Mouse (Mus musculus) midbrain, embryonic 10.5 days (tissue): ENCODE measurements around the gene Olfr726. TPM values are rescaled to one million over a fixed set of nuclear protein-coding genes. Genes with fewer than 3 reads are reported as not detected.

Experiments
- DNase-seq: peaks from one replicate; pipeline ENCODE4 v3.0.0-alpha.2; 2017; ENCODE audit warnings: low spot score
- H3K27ac ChIP-seq: fragments of 300-500 bp; sonication (generic); replicated peaks from 2 replicates; pipeline ENCODE4 v1.5.1; 2016; ENCODE audit warnings: mild to moderate bottlenecking
- H3K27me3 ChIP-seq: fragments of 300-500 bp; sonication (generic); 2 replicates; pipeline ENCODE4 v1.6.1; 2016; ENCODE audit warnings: low read depth, mild to moderate bottlenecking; ENCODE audit not compliant: poor library complexity, severe bottlenecking
- H3K36me3 ChIP-seq: fragments of 300-500 bp; sonication (generic); 2 replicates; pipeline ENCODE4 v1.6.1; 2016; ENCODE audit warnings: mild to moderate bottlenecking, moderate library complexity
- H3K4me1 ChIP-seq: fragments of 300-500 bp; sonication (generic); 2 replicates; pipeline ENCODE4 v1.6.1; 2016
- H3K4me3 ChIP-seq: fragments of 300-500 bp; sonication (generic); 2 replicates; pipeline ENCODE4 v1.5.1; 2016; ENCODE audit warnings: mild to moderate bottlenecking, moderate library complexity
- H3K9me3 ChIP-seq: fragments of 300-500 bp; sonication (generic); replicated peaks from 2 replicates; pipeline ENCODE4 v1.6.1; 2016; ENCODE audit warnings: mild to moderate bottlenecking
- WGBS: fragments of 180-500 bp; shearing (Covaris S2); methylation state at CpG from one replicate; pipeline ENCODE4 v1.1.7; 2016; 5-methylcytosine and 5-hydroxymethylcytosine counted together
- polyA plus RNA-seq: library from polyadenylated mRNA; unstranded; fragments of >200 nt; fragmentation: Nextera tagmentation; extraction: Ambion mirVana; gene quantifications from 2 replicates; pipeline ENCODE4 v1.2.1, GENCODE M21; 2016

Olfr726 gene
- not detected in 2 replicates for polyA plus RNA-seq

- Histone ChIP-seq H3K27ac (no peak within 1 kb of the TSS), H3K36me3 (no peaks in the 10 kb centered on the region), H3K27me3 (no peaks in the 10 kb centered on the region), H3K9me3 (no peaks in the 10 kb centered on the region), H3K4me1 (no peaks in the 10 kb centered on the region), H3K4me3 (no peak within 1 kb of the TSS)
- DNase-seq, result no peak
- WGBS, result 92% methylated on average over 1 of the region's 1 CpGs
These were observed at the start of gene Olfr726 for GRCm38 (mm10) chr14:50090853-50091252. Gene Olfr726, minus strand, starts transcription at chr14:50090953.

- Histone ChIP-seq H3K4me3 (no peak within 1 kb of the TSS), H3K27ac (no peak within 1 kb of the TSS), H3K9me3 (no peaks in the 10 kb centered on the region), H3K4me1 (no peaks in the 10 kb centered on the region), H3K36me3 (no peaks in the 10 kb centered on the region), H3K27me3 (no peaks in the 10 kb centered on the region)
- WGBS, result 90% methylated on average over 1 of the region's 1 CpGs
- no peak for DNase-seq
These were observed 32.1 kb upstream of the Olfr726 start, which contains the start of gene Olfr727 for GRCm38 (mm10) chr14:50122886-50123285. Gene Olfr727, plus strand, starts transcription at chr14:50123186.

- WGBS, result 3% methylated on average over 4 of the region's 4 CpGs
- Histone ChIP-seq H3K4me1 (peaks cover 6% of the 10 kb centered on the region), H3K27ac (peak overlapping the region; percentile 94), H3K9me3 (no peaks in the 10 kb centered on the region), H3K4me3 (peak overlapping the region; percentile 73), H3K27me3 (peaks cover 8% of the 10 kb centered on the region; the same call in 1 of the 2 replicates), H3K36me3 (peaks cover 9% of the 10 kb centered on the region)
- DNase-seq, result no peak
These were observed 28.0 kb downstream of the Olfr726 start for GRCm38 (mm10) chr14:50062733-50063104.

GRCm38 (mm10) chr14:50061955-50062732 is 28.6 kb downstream of the Olfr726 start:
- peak; percentile 86 for DNase-seq
- Histone ChIP-seq H3K4me3 (peak overlapping the region; percentile 73), H3K4me1 (peaks cover 6% of the 10 kb centered on the region), H3K36me3 (peaks cover 3% of the 10 kb centered on the region; the same call in 1 of the 2 replicates), H3K9me3 (no peaks in the 10 kb centered on the region), H3K27ac (peak overlapping the region; percentile 94), H3K27me3 (peaks cover 8% of the 10 kb centered on the region; the same call in 1 of the 2 replicates)
- WGBS, result 3% methylated on average over 52 of the region's 52 CpGs

- Histone ChIP-seq H3K36me3 (no peaks in the 10 kb centered on the region), H3K27ac (peak overlapping the region; percentile 94), H3K4me1 (peaks cover 6% of the 10 kb centered on the region), H3K9me3 (no peaks in the 10 kb centered on the region), H3K27me3 (peaks cover 8% of the 10 kb centered on the region; the same call in 1 of the 2 replicates), H3K4me3 (peak overlapping the region; percentile 73)
- DNase-seq, result no peak
- under 1% methylated on average over 13 of the region's 13 CpGs for WGBS
These were observed 29.2 kb downstream of the Olfr726 start for GRCm38 (mm10) chr14:50061590-50061954.

- H3K4me1 ChIP-seq, result peaks cover 6% of the 10 kb centered on the region
- peak; percentile 34 for DNase-seq
- no peaks in the 10 kb centered on the region for H3K36me3 ChIP-seq
- WGBS, result 24% methylated on average over 11 of the region's 11 CpGs
- no peaks in the 10 kb centered on the region for H3K9me3 ChIP-seq
- H3K27me3 ChIP-seq, result peaks cover 8% of the 10 kb centered on the region; the same call in 1 of the 2 replicates
- peak overlapping the region; percentile 94 for H3K27ac ChIP-seq
- peak overlapping the region; percentile 73 for H3K4me3 ChIP-seq
These were observed 29.6 kb downstream of the Olfr726 start for GRCm38 (mm10) chr14:50061179-50061578.

- H3K9me3 ChIP-seq, result no peaks in the 10 kb centered on the region; the same call in 1 of the 2 replicates
- H3K27ac ChIP-seq, result no peak within 1 kb of the TSS
- no peaks in the 10 kb centered on the region for H3K27me3 ChIP-seq
- H3K4me3 ChIP-seq, result no peak within 1 kb of the TSS
- H3K36me3 ChIP-seq, result no peaks in the 10 kb centered on the region
- DNase-seq, result no peak
- H3K4me1 ChIP-seq, result no peaks in the 10 kb centered on the region
These were observed 50.5 kb downstream of the Olfr726 start, which contains the start of gene Olfr725 for GRCm38 (mm10) chr14:50040275-50040674. Gene Olfr725, minus strand, starts transcription at chr14:50040375.

Other genes with a start within 250 kb of the Olfr726 start
- not detected in 2 replicates for gene Olfr722, start 189.0 kb downstream of the Olfr726 start, polyA plus RNA-seq
- gene Olfr723, start 159.2 kb downstream of the Olfr726 start, polyA plus RNA-seq, result not detected in 2 replicates
- gene Olfr724, start 127.7 kb downstream of the Olfr726 start, polyA plus RNA-seq, result not detected in 2 replicates
- gene Olfr725, start 50.6 kb downstream of the Olfr726 start, polyA plus RNA-seq, result not detected in 2 replicates
- not detected in 2 replicates for gene Olfr727, start 32.2 kb upstream of the Olfr726 start, polyA plus RNA-seq
- not detected in 2 replicates for gene Olfr728, start 51.7 kb upstream of the Olfr726 start, polyA plus RNA-seq
- not detected in 2 replicates for gene Olfr729, start 62.0 kb upstream of the Olfr726 start, polyA plus RNA-seq
- not detected in 2 replicates for gene Olfr730, start 97.2 kb upstream of the Olfr726 start, polyA plus RNA-seq
- gene Olfr731, start 150.9 kb upstream of the Olfr726 start, polyA plus RNA-seq, result not detected in 2 replicates
- gene Olfr732, start 193.3 kb upstream of the Olfr726 start, polyA plus RNA-seq, result not detected in 2 replicates
- not detected in 2 replicates for gene Olfr733, start 210.6 kb upstream of the Olfr726 start, polyA plus RNA-seq
- gene Olfr734, start 235.8 kb upstream of the Olfr726 start, polyA plus RNA-seq, result not detected in 2 replicates